Mouse (Mus musculus): Measurements from ENCODE around the gene Nub1.

GRCm38 (mm10) chr5:24649231-24649630 is 36.1 kb upstream of the Nub1 start:
- TF ChIP-seq TAL1 (IDR thresholded peaks at IDR 0.05; ENCODE audit: low read length) = no peak
- TF ChIP-seq GATA1 (IDR thresholded peaks at IDR 0.05; ENCODE audit: low read length) = no peak

Measured in erythroblast, embryonic 14.5 days (primary cell).